8 mouse cellular contexts compared by ENCODE assay signal in genomic region chr14:121796571-121797456, GRCm38 (mm10). TPM values are rescaled to one million over a fixed set of nuclear protein-coding genes. Genes with fewer than 3 reads are reported as not detected.
DNase-seq lines count a peak whose midpoint lies in the region; ATAC-seq and TF ChIP-seq lines count a peak whose summit lies in the region.

No protein-coding gene starts in this region.

- H3K36me3 ChIP-seq in heart, adult 2 months (ENCODE audit: control insufficient read depth, insufficient read depth, low read length): no peaks in the 10 kb centered on the region
- H3K36me3 ChIP-seq in C2C12 (ENCODE audit: control insufficient read depth, insufficient read depth): no peaks in the 10 kb centered on the region
- no peaks in the 10 kb centered on the region for H3K36me3 ChIP-seq in heart, embryonic 14.5 days (ENCODE audit: control insufficient read depth, insufficient read depth, low read length)
- H3K36me3 ChIP-seq in liver, embryonic 16.5 days (ENCODE audit: control insufficient read depth, insufficient read depth): no peaks in the 10 kb centered on the region
- H3K36me3 ChIP-seq in splenic B cell, adult 2 months (ENCODE audit: control insufficient read depth, insufficient read depth, low read length, poor library complexity, severe bottlenecking): no peaks in the 10 kb centered on the region

- H3K9me3 ChIP-seq in heart, embryonic 14.5 days (ENCODE audit: control insufficient read depth, low read length): no peaks in the 10 kb centered on the region
- H3K9me3 ChIP-seq in liver, embryonic 16.5 days (replicated peaks; ENCODE audit: control insufficient read depth, low read length): no peaks in the 10 kb centered on the region

- H3K79me2 ChIP-seq in heart, adult 2 months (replicated peaks; ENCODE audit: control insufficient read depth, insufficient read depth, low read length): no peaks in the 10 kb centered on the region
- H3K79me2 ChIP-seq in C2C12 (ENCODE audit: control insufficient read depth, insufficient read depth): peaks cover 9% of the 10 kb centered on the region

- peak overlapping the region; percentile 88 for H3K27ac ChIP-seq in heart, adult 2 months
- H3K27ac ChIP-seq in heart, embryonic 14.5 days (replicated peaks in 1 of 2; ENCODE audit: control insufficient read depth in 1 of 2, insufficient read depth in 1 of 2, low read depth in 2 of 2, low read length in 2 of 2): peak overlapping the region; percentile 8 to 81; a peak in 2 of 4 replicates
- H3K27ac ChIP-seq in liver, embryonic 16.5 days (ENCODE audit: low read length): no peak overlapping the region; the same call in 1 of the 2 replicates

- no peak for TF ChIP-seq CTCF in heart, adult 2 months (IDR thresholded peaks at IDR 0.05)
- no peak for TF ChIP-seq CTCF in C2C12 (IDR thresholded peaks at IDR 0.05; ENCODE audit: control insufficient read depth, insufficient read depth, insufficient read length)

- 10% methylated on average over 28 of the region's 28 CpGs for WGBS in heart, adult 2 months
- WGBS in heart, embryonic 14.5 days: 10% methylated on average over 28 of the region's 28 CpGs
- WGBS in liver, embryonic 16.5 days (ENCODE audit: insufficient replicate concordance): 13% methylated on average over 27 of the region's 28 CpGs

- TF ChIP-seq EP300 in heart, adult 2 months (IDR thresholded peaks at IDR 0.05; ENCODE audit: insufficient read depth, low read depth, low read length): no peak

- no peaks in the 10 kb centered on the region for H3K27me3 ChIP-seq in heart, adult 2 months (ENCODE audit: control insufficient read depth, insufficient read depth, low read length)
- no peaks in the 10 kb centered on the region for H3K27me3 ChIP-seq in C2C12 (ENCODE audit: control insufficient read depth, insufficient read depth, insufficient read length)
- H3K27me3 ChIP-seq in heart, embryonic 14.5 days (ENCODE audit: control insufficient read depth, insufficient read depth, low read length): no peaks in the 10 kb centered on the region; the same call in 1 of the 2 replicates
- peaks cover 16% of the 10 kb centered on the region for H3K27me3 ChIP-seq in liver, embryonic 16.5 days (ENCODE audit: control insufficient read depth, insufficient read depth, low read depth, low read length)
- H3K27me3 ChIP-seq in splenic B cell, adult 2 months (ENCODE audit: control insufficient read depth, insufficient read depth, low read length, poor library complexity, severe bottlenecking): no peaks in the 10 kb centered on the region

- ATAC-seq in heart, embryonic 14.5 days (ENCODE audit: insufficient number of reproducible peaks, insufficient read depth, low FRiP score, low read depth): no peak
- no peak for ATAC-seq in liver, embryonic 16.5 days (ENCODE audit: low read depth)

- no peaks in the 10 kb centered on the region for H3K79me3 ChIP-seq in C2C12 (ENCODE audit: low read depth)

- intact Hi-C loops in heart, adult 2 months (cut with DNase I): loop anchor here (2.0 to 5.0 kb wide), 4 partner anchors 16 to 150 kb away; partner anchors contain the start of gene Ubac2
- intact Hi-C loops in heart, postnatal 36 days (cut with DNase I): loop anchor here (2.0 to 5.0 kb wide), 3 partner anchors 16 to 208 kb away; no protein-coding TSS in a partner anchor

- peak overlapping the region; percentile 73 for H3K9ac ChIP-seq in heart, adult 2 months (ENCODE audit: low read depth, low read length)
- peak overlapping the region; percentile 73 for H3K9ac ChIP-seq in heart, embryonic 14.5 days (ENCODE audit: low read length)
- peak overlapping the region; percentile 60 for H3K9ac ChIP-seq in liver, embryonic 16.5 days (ENCODE audit: low read depth, low read length)

- no peak for TF ChIP-seq POLR2A in heart, adult 2 months (IDR thresholded peaks at IDR 0.05; ENCODE audit: insufficient read depth, low read depth, low read length)

- peak; percentile 18 to 41 for DNase-seq in heart, adult 2 months
- no peak for DNase-seq in heart, postnatal 36 days
- peak; percentile 80 for DNase-seq in cerebellum, adult 9-10 months
- peak; percentile 19 for DNase-seq in splenic B cell, adult 2 months (ENCODE audit: low read depth, low spot score)
- no peak for DNase-seq in c-Kit-positive CD71-positive TER-119-positive erythroid progenitor cells, embryonic 14.5 days (ENCODE audit: low spot score)

- peak overlapping the region; percentile 84 for H3K4me2 ChIP-seq in heart, embryonic 14.5 days (ENCODE audit: low read length)
- H3K4me2 ChIP-seq in liver, embryonic 16.5 days (ENCODE audit: low read depth, low read length): peak overlapping the region; percentile 90

- H3K4me3 ChIP-seq in heart, adult 2 months: peak overlapping the region; percentile 73
- H3K4me3 ChIP-seq in C2C12 (ENCODE audit: insufficient read depth, poor library complexity, severe bottlenecking): peak overlapping the region; percentile 57
- peak overlapping the region; percentile 62 to 71 for H3K4me3 ChIP-seq in heart, embryonic 14.5 days (ENCODE audit: control insufficient read depth in 1 of 2, insufficient read depth in 1 of 2, low read depth in 1 of 2, low read length in 2 of 2)
- H3K4me3 ChIP-seq in liver, embryonic 16.5 days (ENCODE audit: low read depth, low read length): peak overlapping the region; percentile 69

- H3ac ChIP-seq in C2C12 (ENCODE audit: control insufficient read depth, insufficient read length, low read depth): peak overlapping the region; percentile 66

- H3K4me1 ChIP-seq in heart, adult 2 months (ENCODE audit: control insufficient read depth, insufficient read depth, low read length): peaks cover 4% of the 10 kb centered on the region
- peaks cover 0 to 3% of the 10 kb centered on the region in 2 experiments; a peak in 2 of 4 replicates for H3K4me1 ChIP-seq in heart, embryonic 14.5 days (ENCODE audit: control insufficient read depth in 2 of 2, insufficient read depth in 2 of 2, low read length in 2 of 2)
- H3K4me1 ChIP-seq in liver, embryonic 16.5 days (ENCODE audit: control insufficient read depth, low read depth, low read length): peaks cover 19% of the 10 kb centered on the region

TF ChIP-seq in C2C12, 6 proteins besides CTCF, POLR2A, EP300 and RAD21:
- TF ChIP-seq MYOG (IDR thresholded peaks at IDR 0.05; ENCODE audit: control insufficient read depth, extremely low read depth, insufficient read length) (no peak), MYOD1 (IDR thresholded peaks at IDR 0.05; ENCODE audit: control insufficient read depth, insufficient read length, low read depth) (no peak), MAX (IDR thresholded peaks at IDR 0.05) (no peak), CEBPB (IDR thresholded peaks at IDR 0.05; ENCODE audit: low read depth) (no peak), USF1 (IDR thresholded peaks at IDR 0.05; ENCODE audit: low read depth) (no peak), FOSL1 (IDR thresholded peaks at IDR 0.05; ENCODE audit: insufficient read depth, low read length, poor library complexity, severe bottlenecking) (no peak)

RNA-seq across cellular contexts. Expression of gene Dock9, which starts 0.8 kb away (rescaled TPM):
- 10 to 100 TPM; 24.0 to 25.7 TPM for total RNA-seq in heart, adult 2 months (2021)
- polyA plus RNA-seq in heart, adult 2 months (2012; rRNA removed): 19.8 and 27.1 TPM in 2 replicates
- total RNA-seq in heart, postnatal 36 days (2021): 10 to 100 TPM; 28.6 to 36.5 TPM
- polyA plus RNA-seq in C2C12 (2012; fragmentation: generic; extraction: Trizol): 2.7 TPM
- polyA plus RNA-seq in heart, embryonic 14.5 days (2014; fragmentation: Nextera tagmentation; extraction: Ambion mirVana): 7.9 and 8.4 TPM in 2 replicates
- polyA plus RNA-seq in liver, embryonic 16.5 days (2015; fragmentation: Nextera tagmentation; extraction: Ambion mirVana): 1.2 and 1.6 TPM in 2 replicates

Comparison
In these comparisons a context has a peak if more than half of its experiments do, and no peak if none do; other contexts are left out.
1. DNase-seq: peak in heart, adult 2 months (2 of 2), cerebellum, adult 9-10 months (single experiment) and splenic B cell, adult 2 months (single experiment); none in heart, postnatal 36 days (0 of 2) and c-Kit-positive CD71-positive TER-119-positive erythroid progenitor cells, embryonic 14.5 days (single experiment).
2. Peak in every context shown above with its lines, with median percentiles within 50 percentile points of each other: H3K4me3 ChIP-seq and H3K9ac ChIP-seq.